Mouse (Mus musculus) small intestine, adult 2 months (tissue): ENCODE measurements around the gene Fam78b.

Experiments used
- CTCF ChIP-seq: fragments of 200-500 bp; IDR thresholded peaks from 2 replicates; pipeline ENCODE4 v1.5.1; 2012; ENCODE audit warnings: low read depth, mild to moderate bottlenecking, control low read depth, inconsistent platforms, low read length, moderate library complexity, mixed read lengths; ENCODE audit not compliant: insufficient replicate concordance, insufficient read length; ENCODE audit errors: extremely low read depth
- POLR2A ChIP-seq: fragments of 200-500 bp; IDR thresholded peaks from 2 replicates; pipeline ENCODE4 v1.6.1; 2012; ENCODE audit warnings: low read depth, mild to moderate bottlenecking, control low read depth, inconsistent platforms, low read length, moderate library complexity

DNA sequence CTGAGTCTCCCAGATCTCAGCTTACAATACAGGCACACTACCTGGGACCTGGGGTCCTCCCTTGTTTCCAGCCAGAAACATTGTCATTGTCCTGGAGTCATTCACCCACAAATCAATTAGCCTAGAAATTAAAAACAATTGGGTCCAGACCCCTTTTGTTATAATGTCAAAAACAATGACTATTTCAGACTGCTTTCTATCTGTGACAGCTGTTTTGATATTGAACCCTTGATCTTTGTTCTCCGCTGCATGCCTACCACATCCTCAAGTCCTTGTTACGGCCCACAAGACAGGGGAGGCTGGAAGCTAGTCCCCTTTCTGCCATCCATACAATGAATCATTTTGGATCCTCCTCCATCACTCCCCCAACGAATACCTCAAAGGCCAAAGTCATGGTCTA is 80.7 kb downstream of the Fam78b start:
- TF ChIP-seq POLR2A (no peak), CTCF (no peak)
